Mouse (Mus musculus) liver, postnatal 0 days (tissue): ENCODE measurements around the gene Spry1.

Experiments used
- CTCF ChIP-seq: sonication (generic); IDR thresholded peaks from 2 replicates; pipeline ENCODE4 v1.5.1; 2016; ENCODE audit warnings: antibody characterized with exemption, low read depth
- EP300 ChIP-seq: IDR thresholded peaks from 2 replicates; pipeline ENCODE4 v1.6.1; 2016; ENCODE audit warnings: antibody characterized with exemption, low read depth, mild to moderate bottlenecking

DNA sequence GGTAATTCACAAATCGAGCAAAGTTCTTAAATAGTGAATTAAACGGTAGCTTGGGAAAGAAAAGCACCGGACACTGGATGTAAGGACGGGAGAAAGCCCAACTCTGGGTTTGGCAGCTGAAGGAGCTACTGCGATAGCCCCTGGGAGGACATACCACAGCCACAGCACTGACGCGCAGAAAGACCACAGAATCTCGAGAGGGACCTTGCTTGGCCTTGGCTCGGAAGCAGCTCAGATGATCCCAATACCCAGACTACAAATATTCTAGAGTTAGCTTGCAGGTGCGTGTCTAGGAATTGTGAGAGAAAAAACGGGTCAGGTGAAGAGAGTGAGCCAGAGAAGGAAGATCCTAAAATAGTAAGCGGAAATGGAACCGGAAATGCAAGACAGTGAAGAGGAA is 8.5 kb downstream of the Spry1 start:
- TF ChIP-seq CTCF: no peak
- TF ChIP-seq EP300: no peak
